Mouse (Mus musculus) neural tube, embryonic 15.5 days (tissue): Measurements from ENCODE around the gene Prps1l1. TPM values are rescaled to one million over a fixed set of nuclear protein-coding genes. Genes with fewer than 3 reads are reported as not detected.

Experiments used
- ATAC-seq: fragments of 200-750 bp; cut with Nextera tagmentation; 2 replicates; pipeline ENCODE4 v1.8.0; 2017; ENCODE audit warnings: mild to moderate bottlenecking, moderate TSS enrichment, moderate library complexity; ENCODE audit not compliant: low FRiP score
- H3K27ac ChIP-seq: fragments of 300-500 bp; sonication (generic); replicated peaks from 2 replicates; pipeline ENCODE4 v1.5.1; 2015; ENCODE audit warnings: mild to moderate bottlenecking, inconsistent platforms
- H3K27me3 ChIP-seq: fragments of 300-500 bp; sonication (generic); replicated peaks from 2 replicates; pipeline ENCODE4 v1.6.1; 2015; ENCODE audit warnings: inconsistent platforms
- H3K36me3 ChIP-seq: fragments of 300-500 bp; sonication (generic); 2 replicates; pipeline ENCODE4 v1.6.1; 2015; ENCODE audit warnings: inconsistent platforms
- H3K4me1 ChIP-seq: fragments of 300-500 bp; sonication (generic); 2 replicates; pipeline ENCODE4 v1.6.1; 2015; ENCODE audit warnings: inconsistent platforms
- H3K4me2 ChIP-seq: fragments of 300-500 bp; sonication (generic); 2 replicates; pipeline ENCODE4 v1.6.1; 2015; ENCODE audit warnings: inconsistent platforms, mild to moderate bottlenecking, moderate library complexity
- H3K4me3 ChIP-seq: fragments of 300-500 bp; sonication (generic); replicated peaks from 2 replicates; pipeline ENCODE4 v1.5.1; 2015; ENCODE audit warnings: mild to moderate bottlenecking, inconsistent platforms
- H3K9ac ChIP-seq: fragments of 300-500 bp; sonication (generic); replicated peaks from 2 replicates; pipeline ENCODE4 v1.6.1; 2015; ENCODE audit warnings: mild to moderate bottlenecking, inconsistent platforms
- H3K9me3 ChIP-seq: fragments of 300-500 bp; sonication (generic); replicated peaks from 2 replicates; pipeline ENCODE4 v1.6.1; 2016; ENCODE audit warnings: inconsistent platforms
- WGBS: fragments of 180-500 bp; shearing (Covaris S2); methylation state at CpG from one replicate; pipeline ENCODE4 v1.1.7; 2015; ENCODE audit warnings: mixed read lengths; 5-methylcytosine and 5-hydroxymethylcytosine counted together
- polyA plus RNA-seq: library from polyadenylated mRNA; unstranded; fragments of >200 nt; fragmentation: Nextera tagmentation; extraction: Ambion mirVana; gene quantifications from 2 replicates; pipeline ENCODE4 v1.2.1, GENCODE M21; 2015

Gene Prps1l1
- polyA plus RNA-seq, 1 experiment from 2014 or later, result not detected

GRCm38 (mm10) chr12:35007851-35008250 is 23.3 kb downstream of the Prps1l1 start:
- H3K4me3 ChIP-seq, result no peak overlapping the region
- H3K27me3 ChIP-seq, result no peaks in the 10 kb centered on the region
- H3K4me2 ChIP-seq, result no peak overlapping the region
- H3K36me3 ChIP-seq, result no peaks in the 10 kb centered on the region
- H3K27ac ChIP-seq, result no peak overlapping the region
- H3K9me3 ChIP-seq, result no peaks in the 10 kb centered on the region
- peaks cover 8% of the 10 kb centered on the region for H3K4me1 ChIP-seq
- no peak for ATAC-seq
- H3K9ac ChIP-seq, result no peak overlapping the region
- WGBS, result 44% methylated on average over 1 of the region's 1 CpGs

- H3K4me3 ChIP-seq, result no peak overlapping the region
- no peak overlapping the region for H3K9ac ChIP-seq
- no peaks in the 10 kb centered on the region for H3K36me3 ChIP-seq
- H3K4me1 ChIP-seq, result peaks cover 8% of the 10 kb centered on the region
- no peaks in the 10 kb centered on the region for H3K9me3 ChIP-seq
- peak; percentile 84 for ATAC-seq
- peak overlapping the region; percentile 6; the same call in 1 of the 2 replicates for H3K4me2 ChIP-seq
- H3K27ac ChIP-seq, result peak overlapping the region; percentile 48
- WGBS, result 37% methylated on average over 11 of the region's 11 CpGs
- no peaks in the 10 kb centered on the region for H3K27me3 ChIP-seq
These were observed 24.0 kb downstream of the Prps1l1 start for GRCm38 (mm10) chr12:35008340-35009137.

DNA sequence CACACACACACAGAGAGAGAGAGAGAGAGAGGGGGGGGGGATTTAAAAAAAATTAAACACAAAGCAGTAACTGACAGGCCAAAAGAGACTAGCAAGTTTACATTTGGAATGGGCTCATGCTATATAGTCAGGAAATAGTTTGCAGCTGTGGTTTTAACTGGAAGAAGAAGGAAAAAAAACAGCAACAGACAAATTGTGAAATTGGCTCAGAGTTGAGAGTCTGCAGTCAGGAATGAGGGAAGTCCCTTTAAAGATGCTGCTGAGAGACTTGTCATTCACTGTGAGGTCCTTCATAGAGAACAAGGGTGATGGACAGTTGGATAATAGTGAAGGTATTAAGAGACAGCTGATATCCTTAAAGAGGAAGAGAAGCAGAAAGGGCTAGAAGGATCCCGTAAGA is 26.9 kb downstream of the Prps1l1 start:
- Histone ChIP-seq H3K27me3 (no peaks in the 10 kb centered on the region), H3K4me1 (peaks cover 8% of the 10 kb centered on the region), H3K9ac (no peak overlapping the region), H3K4me3 (no peak overlapping the region), H3K9me3 (no peaks in the 10 kb centered on the region), H3K4me2 (no peak overlapping the region), H3K27ac (no peak overlapping the region), H3K36me3 (no peaks in the 10 kb centered on the region)
- no peak for ATAC-seq
- WGBS, result 75% methylated on average over 1 of the region's 1 CpGs

DNA sequence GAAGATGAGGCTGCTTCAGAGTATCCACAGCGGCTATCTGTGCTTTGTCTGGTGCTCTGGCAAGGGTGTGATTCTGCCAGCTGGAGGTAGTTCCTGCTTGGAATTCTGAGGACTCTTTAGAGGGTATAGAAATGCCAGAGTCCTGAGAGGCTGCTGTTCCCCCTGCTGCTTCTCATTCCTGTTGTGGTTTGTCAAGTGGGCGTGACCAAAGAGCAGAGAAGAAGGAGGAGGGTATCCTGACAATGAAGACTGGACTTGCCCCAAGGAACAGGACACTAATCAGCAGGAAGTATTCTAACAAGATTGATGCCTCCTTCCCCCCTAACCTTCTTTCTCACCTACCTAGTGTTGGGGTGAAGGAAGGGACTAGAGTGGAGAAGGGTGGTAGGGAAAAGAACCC is 29.4 kb downstream of the Prps1l1 start:
- Histone ChIP-seq H3K27ac (no peak overlapping the region), H3K9me3 (no peaks in the 10 kb centered on the region), H3K4me2 (no peak overlapping the region), H3K36me3 (no peaks in the 10 kb centered on the region), H3K9ac (no peak overlapping the region), H3K4me3 (no peak overlapping the region), H3K4me1 (peaks cover under 1% of the 10 kb centered on the region; the same call in 1 of the 2 replicates), H3K27me3 (no peaks in the 10 kb centered on the region)
- no peak for ATAC-seq
- 72% methylated on average over 2 of the region's 2 CpGs for WGBS

GRCm38 (mm10) chr12:35016056-35016455 is 31.5 kb downstream of the Prps1l1 start:
- Histone ChIP-seq H3K9me3 (no peaks in the 10 kb centered on the region), H3K36me3 (no peaks in the 10 kb centered on the region), H3K9ac (no peak overlapping the region), H3K27me3 (no peaks in the 10 kb centered on the region), H3K4me2 (no peak overlapping the region), H3K27ac (no peak overlapping the region), H3K4me1 (no peaks in the 10 kb centered on the region), H3K4me3 (no peak overlapping the region)
- ATAC-seq, result peak; percentile 79; the same call in 1 of the 2 replicates
- WGBS, result 58% methylated on average over 3 of the region's 3 CpGs

DNA sequence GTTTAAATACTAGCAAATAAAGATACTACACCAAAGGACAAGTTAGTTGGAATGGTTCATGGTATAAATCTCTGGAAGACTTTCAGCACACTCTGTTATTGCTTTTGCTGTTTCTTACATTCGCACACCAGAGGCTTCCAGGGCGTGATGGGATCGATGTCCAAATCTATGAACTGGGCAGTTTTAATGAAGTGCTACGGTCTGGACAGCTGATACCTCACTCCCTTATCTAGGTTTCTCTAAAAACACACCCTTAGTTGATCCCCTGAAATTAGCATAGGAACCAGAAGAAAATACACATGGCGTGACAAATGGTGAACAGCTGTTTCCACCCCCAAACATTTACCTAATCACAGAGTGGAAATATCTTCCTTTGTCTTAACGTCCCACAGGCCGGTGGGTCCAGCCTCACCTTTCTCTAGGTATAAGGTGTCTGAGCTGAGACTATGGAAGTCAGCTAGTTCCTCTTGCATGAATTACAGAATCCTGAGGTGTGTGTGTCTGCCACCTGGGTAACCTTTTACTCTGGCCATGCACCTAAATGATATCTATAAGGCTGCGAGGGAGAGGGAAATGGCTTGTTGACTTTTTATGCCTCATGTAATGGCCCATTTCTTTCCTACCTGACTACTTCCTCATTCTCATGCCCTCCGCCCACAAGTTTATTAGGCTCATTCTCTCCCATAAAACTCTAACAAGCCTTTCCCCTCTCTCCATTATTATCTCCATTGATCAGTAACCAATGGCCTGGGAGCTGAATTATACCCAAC is 32.1 kb downstream of the Prps1l1 start:
- H3K9me3 ChIP-seq, result no peaks in the 10 kb centered on the region
- no peak overlapping the region for H3K4me3 ChIP-seq
- no peaks in the 10 kb centered on the region for H3K4me1 ChIP-seq
- no peak for ATAC-seq
- WGBS, result 71% methylated on average over 9 of the region's 9 CpGs
- H3K36me3 ChIP-seq, result no peaks in the 10 kb centered on the region
- no peak overlapping the region for H3K27ac ChIP-seq
- H3K27me3 ChIP-seq, result no peaks in the 10 kb centered on the region
- no peak overlapping the region for H3K9ac ChIP-seq
- H3K4me2 ChIP-seq, result no peak overlapping the region

DNA sequence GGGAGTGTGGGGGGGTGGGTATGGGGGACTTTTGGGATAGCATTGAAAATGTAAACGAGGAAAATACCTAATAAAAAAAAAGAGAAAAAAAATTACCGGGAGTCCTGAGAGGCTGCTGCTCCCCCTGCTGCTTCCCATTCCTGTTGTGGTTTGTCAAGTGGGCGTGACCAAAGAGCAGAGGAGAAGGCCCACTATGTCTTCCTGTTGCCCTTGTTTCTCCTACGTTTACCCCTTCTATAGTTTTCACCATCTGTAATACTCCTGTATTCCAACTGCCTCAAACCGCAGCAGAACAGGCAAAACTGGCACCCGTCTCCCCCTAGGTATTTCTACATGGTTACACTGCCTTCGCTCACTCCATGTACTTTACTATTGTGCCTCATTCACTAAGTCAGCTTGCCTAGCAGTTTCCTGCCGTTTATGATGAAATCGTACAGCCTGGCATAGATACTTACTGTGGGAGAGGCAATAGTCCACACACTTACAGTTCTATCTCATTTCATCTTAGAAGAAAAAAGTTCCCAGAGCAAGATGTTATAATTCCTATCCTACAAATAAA is 34.2 kb downstream of the Prps1l1 start:
- no peak overlapping the region for H3K4me2 ChIP-seq
- H3K9ac ChIP-seq, result no peak overlapping the region
- H3K27me3 ChIP-seq, result no peaks in the 10 kb centered on the region
- no peak overlapping the region for H3K27ac ChIP-seq
- no peak for ATAC-seq
- H3K4me3 ChIP-seq, result no peak overlapping the region
- H3K36me3 ChIP-seq, result no peaks in the 10 kb centered on the region
- 81% methylated on average over 9 of the region's 9 CpGs for WGBS
- no peaks in the 10 kb centered on the region for H3K9me3 ChIP-seq
- H3K4me1 ChIP-seq, result no peaks in the 10 kb centered on the region

DNA sequence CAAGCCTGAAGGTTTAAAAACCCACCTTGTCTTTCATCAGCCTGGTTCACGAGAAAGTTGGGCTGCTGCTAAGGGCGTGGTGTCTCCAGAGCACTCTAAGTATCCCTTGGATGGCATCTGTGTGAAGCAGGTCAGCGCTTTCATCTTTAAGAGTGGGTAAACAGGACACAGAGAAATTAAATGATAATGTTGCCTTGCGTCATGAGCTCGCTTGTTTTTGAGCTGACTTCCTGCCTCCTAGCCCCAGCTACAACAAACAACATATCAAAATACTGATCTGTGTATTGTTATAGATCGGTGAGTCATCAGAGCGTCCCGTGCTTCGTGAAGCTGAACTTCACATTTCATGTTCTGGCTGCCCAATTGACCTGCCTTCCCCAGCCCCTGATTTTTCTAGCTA is 36.7 kb downstream of the Prps1l1 start:
- 87% methylated on average over 9 of the region's 9 CpGs for WGBS
- no peak overlapping the region for H3K4me3 ChIP-seq
- H3K4me1 ChIP-seq, result no peaks in the 10 kb centered on the region
- H3K4me2 ChIP-seq, result no peak overlapping the region
- no peaks in the 10 kb centered on the region for H3K27me3 ChIP-seq
- H3K36me3 ChIP-seq, result no peaks in the 10 kb centered on the region
- H3K27ac ChIP-seq, result no peak overlapping the region
- H3K9ac ChIP-seq, result no peak overlapping the region
- no peak for ATAC-seq
- no peaks in the 10 kb centered on the region for H3K9me3 ChIP-seq

- H3K4me3 ChIP-seq, result no peak overlapping the region
- no peaks in the 10 kb centered on the region for H3K4me1 ChIP-seq
- 57% methylated on average over 10 of the region's 10 CpGs for WGBS
- ATAC-seq, result no peak
- H3K9ac ChIP-seq, result no peak overlapping the region
- H3K4me2 ChIP-seq, result no peak overlapping the region
- H3K36me3 ChIP-seq, result no peaks in the 10 kb centered on the region
- no peak overlapping the region for H3K27ac ChIP-seq
- H3K9me3 ChIP-seq, result no peaks in the 10 kb centered on the region
- no peaks in the 10 kb centered on the region for H3K27me3 ChIP-seq
These were observed 37.5 kb downstream of the Prps1l1 start for GRCm38 (mm10) chr12:35022066-35022465.

- no peak for ATAC-seq
- Histone ChIP-seq H3K9ac (no peak overlapping the region), H3K27ac (no peak overlapping the region), H3K27me3 (no peaks in the 10 kb centered on the region), H3K4me3 (no peak overlapping the region), H3K9me3 (no peaks in the 10 kb centered on the region), H3K36me3 (no peaks in the 10 kb centered on the region), H3K4me2 (no peak overlapping the region), H3K4me1 (no peaks in the 10 kb centered on the region)
- 52% methylated on average over 4 of the region's 4 CpGs for WGBS
These were observed 41.4 kb downstream of the Prps1l1 start for GRCm38 (mm10) chr12:35025916-35026432.

DNA sequence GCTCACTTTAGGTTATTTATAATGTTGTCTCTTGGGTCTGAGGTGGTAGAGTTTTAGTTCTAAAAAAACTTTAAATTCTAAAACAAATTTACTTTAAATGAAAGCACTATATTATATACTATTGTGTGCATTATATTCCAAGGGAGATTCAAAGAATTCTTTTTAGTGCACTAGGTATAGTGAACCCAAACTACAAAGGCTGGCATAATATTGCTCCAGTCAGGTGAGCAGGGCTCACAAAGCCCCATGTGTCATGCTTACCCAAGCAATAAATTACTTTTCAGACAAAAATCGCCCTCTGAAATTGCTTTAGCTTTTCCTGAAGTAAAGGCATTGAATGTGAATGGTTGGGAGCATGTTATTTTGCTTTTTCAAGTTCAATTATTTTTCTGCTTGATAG is 43.0 kb downstream of the Prps1l1 start:
- Histone ChIP-seq H3K4me1 (no peaks in the 10 kb centered on the region), H3K9me3 (no peaks in the 10 kb centered on the region), H3K27me3 (no peaks in the 10 kb centered on the region), H3K27ac (no peak overlapping the region), H3K4me2 (no peak overlapping the region), H3K4me3 (no peak overlapping the region), H3K36me3 (no peaks in the 10 kb centered on the region), H3K9ac (no peak overlapping the region)
- no peak for ATAC-seq
- WGBS, result 69% methylated on average over 1 of the region's 1 CpGs
